Mouse (Mus musculus): ENCODE results near the gene Cacnb2.

Cacnb2 gene

GRCm38 (mm10) chr2:14602788-14603187, at the start of gene Cacnb2:
Gene Cacnb2, plus strand, starts transcription at chr2:14603088.
- DNase-seq = no peak

GRCm38 (mm10) chr2:14568020-14568419, 34.9 kb upstream of the Cacnb2 start:
- no peak for DNase-seq

GRCm38 (mm10) chr2:14571300-14571699, 31.6 kb upstream of the Cacnb2 start:
- no peak for DNase-seq

DNA sequence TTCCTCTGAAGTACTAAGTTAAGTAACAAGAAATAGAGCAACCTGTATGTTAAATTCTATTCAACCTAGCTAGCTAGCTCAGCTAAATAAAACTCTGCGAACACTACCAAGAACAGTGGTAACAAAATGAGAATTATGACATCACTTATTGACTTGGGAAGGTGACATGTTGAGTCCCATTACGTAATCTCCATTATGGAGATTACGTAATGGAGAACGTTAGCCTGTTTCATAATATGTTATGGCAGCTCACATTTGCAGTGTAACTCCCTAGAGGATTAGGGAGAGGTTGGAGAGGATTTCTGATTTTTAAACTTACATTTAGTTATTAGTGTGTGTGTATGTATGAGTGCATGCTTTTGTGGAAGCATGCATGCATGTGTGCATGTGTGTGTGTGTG, 13.3 kb upstream of the Cacnb2 start:
- DNase-seq = no peak

- no peak for DNase-seq
Observed at GRCm38 (mm10) chr2:14597909-14598563, 4.9 kb upstream of the Cacnb2 start.

GRCm38 (mm10) chr2:14603784-14604781, 1.2 kb downstream of the Cacnb2 start:
- DNase-seq = peak; percentile 79 to 89

DNA sequence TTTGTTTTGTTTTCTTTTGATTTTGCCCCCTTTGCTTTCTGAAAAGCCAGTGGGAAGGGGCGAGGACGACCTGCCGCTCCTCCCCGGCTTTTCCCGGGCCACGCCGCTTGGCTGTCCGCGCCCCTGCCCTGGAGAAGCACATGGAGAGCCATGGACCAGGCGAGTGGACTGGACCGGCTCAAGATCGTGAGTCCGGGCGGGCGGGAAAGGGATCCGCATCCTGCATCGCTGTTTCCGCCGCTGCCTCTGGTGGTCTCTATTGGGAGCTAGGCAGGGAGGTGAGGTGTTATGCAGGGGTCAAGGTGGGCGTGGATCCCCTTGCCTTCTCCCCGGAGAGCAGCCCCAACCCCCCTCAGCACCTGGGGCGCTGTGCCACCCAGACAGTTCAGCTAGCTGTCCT, 1.9 kb downstream of the Cacnb2 start:
- peak; percentile 45 to 55 for DNase-seq

- no peak for DNase-seq
Observed at GRCm38 (mm10) chr2:14605207-14605606, 2.3 kb downstream of the Cacnb2 start.

DNA sequence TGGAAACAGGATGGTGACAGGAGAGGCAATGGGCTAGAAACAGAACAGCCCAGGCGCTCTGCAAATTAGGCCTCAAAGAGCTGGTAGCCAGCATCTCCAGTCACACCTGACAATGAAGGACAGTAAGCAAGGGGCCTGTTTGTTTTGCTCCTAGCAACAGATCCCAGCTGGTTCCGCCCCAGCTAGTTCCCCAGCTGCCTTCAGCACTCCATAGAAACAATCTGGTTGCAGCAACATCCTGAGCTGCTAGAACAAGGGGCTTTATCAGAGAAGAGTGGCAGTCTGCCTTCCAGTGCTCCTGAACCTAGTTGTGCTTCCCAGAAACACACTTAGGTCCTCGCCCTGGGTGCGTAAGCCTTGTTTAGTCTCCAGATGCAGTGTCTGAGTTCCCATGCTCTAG, 5.7 kb downstream of the Cacnb2 start:
- peak in 1 of 2 experiments; percentile 42 for DNase-seq

DNA sequence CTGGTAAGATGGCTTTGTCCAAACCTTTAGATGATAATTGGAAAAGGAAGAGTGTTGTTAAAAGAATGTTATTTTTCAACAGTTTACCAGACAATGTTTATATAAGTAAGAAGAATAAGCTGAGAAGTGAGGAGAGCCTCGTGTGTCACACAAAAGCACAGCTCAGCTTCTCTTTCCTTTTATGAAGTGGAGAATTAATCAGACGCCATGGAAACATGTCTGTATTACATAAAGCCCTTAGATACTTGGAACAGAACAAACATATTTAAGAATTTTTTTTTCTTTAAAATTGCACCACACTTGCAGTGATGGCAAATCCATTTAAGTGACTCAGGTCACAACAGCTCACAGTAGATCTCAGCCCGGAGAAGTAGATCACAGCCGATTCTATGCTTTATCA, 9.8 kb downstream of the Cacnb2 start:
- DNase-seq = no peak

- peak in 1 of 2 experiments; percentile 78 for DNase-seq
Observed at GRCm38 (mm10) chr2:14616361-14616760, 13.5 kb downstream of the Cacnb2 start.

DNA sequence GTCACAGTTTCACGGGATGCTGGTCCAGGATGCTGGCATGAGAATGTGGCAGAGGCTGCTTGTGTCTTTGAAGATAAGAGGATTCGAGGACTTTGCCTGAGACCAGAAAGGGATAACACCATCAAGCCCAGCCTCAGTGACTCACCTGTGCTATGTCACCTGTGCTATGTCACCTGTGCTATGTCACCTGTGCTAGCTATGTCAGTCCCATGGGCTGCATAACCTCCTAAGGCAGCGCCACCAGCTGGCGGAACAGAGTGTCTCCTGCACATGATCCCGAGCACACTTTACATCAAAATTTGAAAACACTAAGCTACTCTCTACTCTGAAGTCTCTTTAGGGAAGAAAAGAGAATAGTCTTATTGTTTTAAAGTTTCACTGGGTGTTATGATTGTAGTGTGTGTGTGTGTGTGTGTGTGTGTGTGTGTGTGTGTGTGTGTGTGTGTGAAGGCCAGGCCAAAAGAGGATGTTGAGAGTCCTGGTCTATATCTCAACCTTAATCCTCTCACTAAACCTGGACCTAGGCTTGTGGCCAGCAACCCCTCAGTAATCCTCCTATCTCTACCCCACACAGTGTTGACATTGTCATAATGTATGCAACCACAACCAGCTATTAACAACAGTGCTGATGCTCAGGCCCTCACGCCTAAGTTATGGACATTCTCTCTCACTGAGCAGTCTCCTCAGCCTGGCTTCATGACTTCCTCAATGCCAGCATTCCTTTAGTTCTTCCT, 17.4 kb downstream of the Cacnb2 start:
- DNase-seq = no peak

DNA sequence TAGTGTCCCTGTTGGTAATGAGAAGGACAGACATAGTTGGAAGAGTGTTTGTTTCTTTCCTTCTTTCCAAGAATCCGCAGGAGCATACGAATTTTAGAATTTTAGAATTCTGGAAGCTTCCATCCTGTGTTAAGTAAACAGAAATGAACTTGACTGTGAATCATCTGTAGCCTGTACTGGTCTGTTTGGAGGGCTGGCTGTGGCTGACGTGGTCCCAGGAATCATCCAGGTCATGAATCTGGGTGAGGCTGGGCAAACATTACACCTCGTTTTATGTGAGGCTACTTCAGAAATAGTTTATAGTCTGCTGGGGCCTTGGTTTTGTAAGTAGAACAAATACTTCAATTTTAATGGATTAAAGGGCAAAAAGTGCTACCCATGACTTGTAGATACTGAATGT, 18.0 kb downstream of the Cacnb2 start:
- peak in 1 of 2 experiments; percentile 40 for DNase-seq

- no peak for DNase-seq
Observed at GRCm38 (mm10) chr2:14623820-14624219, 20.9 kb downstream of the Cacnb2 start.

DNA sequence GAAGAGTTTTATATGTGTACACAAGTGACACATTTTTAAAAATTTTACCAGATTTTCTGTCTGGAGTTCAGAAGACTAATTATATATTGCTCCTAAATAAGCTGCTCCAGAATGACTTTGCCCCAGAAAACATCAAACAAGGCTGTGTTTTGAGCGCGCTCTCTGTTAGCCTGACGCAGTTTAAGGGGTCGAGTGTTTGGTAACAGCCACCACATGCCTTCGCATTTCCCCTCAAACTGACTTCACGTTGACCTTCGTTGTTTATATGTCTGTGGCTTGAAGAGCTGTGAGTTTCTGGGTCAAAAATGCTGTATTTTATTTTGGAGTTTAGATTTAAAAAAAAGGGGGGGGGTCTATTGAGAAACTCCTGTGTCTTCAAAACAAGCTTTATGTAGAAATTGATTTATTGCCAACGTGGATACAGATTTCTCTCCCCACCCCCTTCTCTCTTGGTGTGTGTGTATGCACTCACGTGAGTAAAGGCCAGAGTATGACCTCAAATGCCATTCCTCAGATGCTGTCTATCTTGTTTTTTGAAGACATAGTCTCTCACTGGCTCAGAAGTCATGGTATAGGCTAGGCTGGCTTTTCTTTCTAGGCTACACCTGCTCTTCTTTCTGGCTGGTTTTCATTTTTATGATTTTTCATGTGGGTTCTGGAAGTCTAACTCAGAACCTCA, 27.1 kb downstream of the Cacnb2 start:
- DNase-seq = peak; percentile 21 to 60

- peak; percentile 38 to 56 for DNase-seq
Observed at GRCm38 (mm10) chr2:14631590-14631989, 28.7 kb downstream of the Cacnb2 start.

DNA sequence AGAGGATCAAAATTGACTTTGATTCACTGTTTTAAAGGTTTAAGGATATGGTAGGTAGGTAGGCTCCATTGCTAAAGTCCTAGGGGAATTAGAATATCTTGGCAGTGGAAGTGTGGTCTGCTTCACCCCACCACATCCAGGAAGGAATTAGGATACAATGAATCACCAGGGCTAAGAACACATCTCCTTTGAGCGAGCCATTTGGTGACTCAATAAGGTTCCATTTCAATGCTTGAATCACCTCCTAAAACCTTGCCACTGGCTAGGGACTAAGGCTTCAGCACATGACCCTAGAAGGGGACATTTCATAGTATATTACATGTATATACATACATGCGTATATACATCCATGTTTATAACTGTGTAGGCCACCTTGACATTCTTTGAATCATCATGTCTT, 30.3 kb downstream of the Cacnb2 start:
- no peak for DNase-seq

DNA sequence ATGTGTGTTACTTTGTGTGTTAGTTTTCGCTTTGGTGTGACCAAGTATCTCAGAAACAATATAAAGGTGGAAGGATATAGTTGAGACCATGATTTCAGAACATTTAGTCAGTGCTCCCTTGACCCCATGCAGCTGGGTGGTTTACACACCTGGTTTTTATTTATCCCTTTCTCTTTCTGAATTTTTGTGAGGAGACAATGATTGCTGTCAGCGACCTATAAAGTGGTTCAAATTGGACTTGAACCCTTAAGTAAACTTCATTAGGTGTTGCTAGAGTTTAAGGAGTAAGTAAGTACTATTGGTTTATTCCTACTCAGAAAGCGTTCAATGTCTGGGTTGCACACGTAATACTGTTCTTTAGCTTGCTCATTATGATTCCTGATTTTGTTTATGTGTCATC, 36.4 kb downstream of the Cacnb2 start:
- no peak for DNase-seq

DNA sequence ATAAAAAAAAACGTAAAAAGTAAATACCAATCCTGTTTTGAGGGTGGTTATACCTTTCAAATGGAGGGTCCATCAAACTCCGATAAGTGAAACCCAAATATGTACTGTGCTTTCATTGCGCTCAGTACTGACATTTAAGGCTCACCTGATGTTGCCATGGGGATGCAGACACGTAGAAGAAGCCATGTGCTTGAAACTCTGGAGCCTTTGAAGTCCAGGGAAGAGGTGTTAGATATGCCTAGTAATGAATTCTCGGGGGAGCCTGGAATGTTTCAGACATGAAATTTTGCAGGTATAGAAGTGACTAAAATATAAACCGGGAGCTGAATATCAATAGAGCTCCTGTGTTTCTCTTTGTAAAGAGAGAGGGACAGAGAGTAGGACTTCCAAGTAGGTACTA, 37.0 kb downstream of the Cacnb2 start:
- no peak for DNase-seq

DNA sequence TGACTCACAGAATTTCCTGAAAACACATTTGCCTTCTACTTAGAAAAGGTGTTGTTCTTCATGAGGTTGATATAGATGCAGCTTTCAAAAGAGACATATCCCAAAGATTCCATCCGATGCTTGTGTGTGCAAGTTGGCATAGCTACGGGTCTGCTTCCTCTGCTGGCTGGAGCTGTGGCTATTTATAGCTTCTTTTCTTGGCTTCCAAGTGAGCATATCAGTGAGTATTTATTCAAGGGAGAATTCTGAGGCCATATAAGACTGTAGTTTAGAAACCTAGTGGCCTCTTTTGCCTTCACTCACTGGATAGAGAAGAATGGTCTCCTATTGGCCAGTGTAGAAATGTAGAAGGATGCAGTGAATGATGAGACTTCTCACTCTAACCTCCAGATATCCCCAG, 38.2 kb downstream of the Cacnb2 start:
- peak in 1 of 2 experiments; percentile 38 for DNase-seq

DNA sequence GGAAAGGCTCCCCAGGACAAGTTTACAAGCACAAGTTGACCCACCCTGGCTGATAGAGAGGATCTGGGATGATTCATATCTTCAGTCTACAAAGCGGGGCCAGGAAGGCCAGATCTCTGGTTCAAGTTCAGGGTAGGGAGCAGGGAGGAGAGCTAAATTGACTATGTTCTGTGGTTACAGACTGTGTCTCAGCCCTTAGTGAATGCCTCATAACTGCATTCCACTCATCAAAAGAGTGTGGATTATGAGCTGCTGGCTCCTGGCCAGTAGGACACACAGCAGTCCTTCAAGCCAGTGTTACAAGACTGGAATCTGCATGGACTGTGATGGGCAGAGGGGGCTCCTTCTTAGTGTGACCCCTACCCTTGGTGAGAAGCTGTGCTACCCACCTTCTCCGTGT, 48.4 kb downstream of the Cacnb2 start:
- DNase-seq = peak; percentile 39 to 57

DNA sequence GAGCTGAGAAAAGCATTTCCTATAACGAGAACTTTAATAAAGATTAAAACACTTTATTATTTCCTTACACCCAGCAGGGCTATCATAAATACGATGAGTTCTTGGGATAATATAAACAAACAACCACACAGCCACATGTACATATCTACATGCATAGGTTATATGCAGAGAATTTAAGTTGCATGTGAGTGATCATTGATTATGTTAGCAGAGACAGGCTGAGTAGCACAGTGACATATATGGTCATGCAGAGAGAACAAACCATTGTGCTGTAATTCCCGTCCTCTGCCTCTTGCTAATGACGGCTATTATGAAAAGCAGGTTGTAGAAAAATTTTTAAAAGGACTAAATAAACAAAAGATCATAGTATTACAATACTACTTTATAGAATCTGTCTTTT, 53.8 kb downstream of the Cacnb2 start:
- DNase-seq = no peak
